9 mouse cellular contexts compared by ENCODE assay signal in genomic region chr11:113863408-113863807, GRCm38 (mm10).
DNase-seq lines count a peak whose midpoint lies in the region; ATAC-seq and TF ChIP-seq lines count a peak whose summit lies in the region.
"Had no signal": no experiment of that assay in that cellular context is flagged by ENCODE, and none has a peak within 500 bp of the region (broad histone marks: within the 10 kb centered on the region; RNA-seq: fewer than 3 reads in every experiment).

No protein-coding gene starts in this region.

- 69% methylated on average over 5 of the region's 5 CpGs for WGBS in forebrain, embryonic 10.5 days
- 70% methylated on average over 5 of the region's 5 CpGs for WGBS in forebrain, embryonic 12.5 days
- WGBS in lung, postnatal 0 days, result 69% methylated on average over 5 of the region's 5 CpGs
- 81% methylated on average over 5 of the region's 5 CpGs for WGBS in neural tube, embryonic 11.5 days

- ATAC-seq in forebrain, embryonic 12.5 days (ENCODE audit: low FRiP score), result no peak
- ATAC-seq in lung, postnatal 0 days, result no peak
- no peak for ATAC-seq in neural tube, embryonic 11.5 days (ENCODE audit: insufficient read depth, low FRiP score, low TSS enrichment)
- no peak for ATAC-seq in erythroid progenitor cell, adult 5-6 weeks (replicated peaks; ENCODE audit: low FRiP score, poor library complexity, severe bottlenecking)
- ATAC-seq in frontal cortex, adult (ENCODE audit: low TSS enrichment), result no peak

- no peak for TF ChIP-seq EP300 in lung, postnatal 0 days (IDR thresholded peaks at IDR 0.05)

- no peak overlapping the region for H3K4me3 ChIP-seq in forebrain, embryonic 10.5 days
- H3K4me3 ChIP-seq in forebrain, embryonic 12.5 days (replicated peaks), result no peak overlapping the region
- H3K4me3 ChIP-seq in lung, postnatal 0 days (ENCODE audit: low read depth, low read length), result no peak overlapping the region
- H3K4me3 ChIP-seq in neural tube, embryonic 11.5 days (ENCODE audit: low read depth, low read length), result no peak overlapping the region
- H3K4me3 ChIP-seq: midbrain, embryonic 12.5 days had no signal

- no peak overlapping the region for H3K27ac ChIP-seq in forebrain, embryonic 10.5 days
- no peak overlapping the region for H3K27ac ChIP-seq in forebrain, embryonic 12.5 days
- no peak overlapping the region for H3K27ac ChIP-seq in lung, postnatal 0 days (ENCODE audit: low read length)
- no peak overlapping the region for H3K27ac ChIP-seq in neural tube, embryonic 11.5 days (ENCODE audit: low read depth, low read length)
- H3K27ac ChIP-seq: midbrain, embryonic 12.5 days had no signal

- no peak overlapping the region for H3K4me2 ChIP-seq in forebrain, embryonic 12.5 days
- H3K4me2 ChIP-seq in lung, postnatal 0 days (replicated peaks; ENCODE audit: low read depth, low read length), result no peak overlapping the region
- H3K4me2 ChIP-seq in neural tube, embryonic 11.5 days (ENCODE audit: low read depth), result no peak overlapping the region
- H3K4me2 ChIP-seq: midbrain, embryonic 12.5 days had no signal

- H3K36me3 ChIP-seq in forebrain, embryonic 10.5 days (replicated peaks), result no peaks in the 10 kb centered on the region; the same call in 1 of the 2 replicates
- no peaks in the 10 kb centered on the region for H3K36me3 ChIP-seq in forebrain, embryonic 12.5 days (replicated peaks)
- H3K36me3 ChIP-seq in lung, postnatal 0 days (ENCODE audit: insufficient read depth, low read length), result no peaks in the 10 kb centered on the region
- H3K36me3 ChIP-seq in neural tube, embryonic 11.5 days (ENCODE audit: control insufficient read depth, insufficient read depth, low read length), result no peaks in the 10 kb centered on the region

- no peak overlapping the region for H3K9ac ChIP-seq in forebrain, embryonic 12.5 days
- H3K9ac ChIP-seq in lung, postnatal 0 days (replicated peaks; ENCODE audit: low read depth), result no peak overlapping the region
- no peak overlapping the region for H3K9ac ChIP-seq in neural tube, embryonic 11.5 days (ENCODE audit: low read length)
- H3K9ac ChIP-seq: midbrain, embryonic 12.5 days had no signal

- DNase-seq in forebrain, embryonic 10.5 days (ENCODE audit: extremely low spot score, low spot score), result peak; percentile 46
- peak; percentile 10 for DNase-seq in lung, postnatal 0 days (ENCODE audit: low spot score)
- no peak for DNase-seq in lung, adult 18-20 months
- DNase-seq in c-Kit-positive CD71-positive TER-119-positive erythroid progenitor cells, embryonic 14.5 days (ENCODE audit: low spot score), result peak; percentile 37
- DNase-seq in neural tube, embryonic 11.5 days (ENCODE audit: low spot score), result peak; percentile 55

- H3K4me1 ChIP-seq in forebrain, embryonic 10.5 days, result peaks cover 4% of the 10 kb centered on the region
- no peaks in the 10 kb centered on the region; the same call in 1 of the 2 replicates for H3K4me1 ChIP-seq in forebrain, embryonic 12.5 days
- no peaks in the 10 kb centered on the region for H3K4me1 ChIP-seq in lung, postnatal 0 days (ENCODE audit: insufficient read depth, low read depth, low read length)
- no peaks in the 10 kb centered on the region for H3K4me1 ChIP-seq in neural tube, embryonic 11.5 days (ENCODE audit: control insufficient read depth, insufficient read depth, low read length)

- peaks cover 6% of the 10 kb centered on the region; the same call in 1 of the 2 replicates for H3K27me3 ChIP-seq in forebrain, embryonic 10.5 days (ENCODE audit: poor library complexity, severe bottlenecking)
- 0 out of 2 replicates have a peak, but pooled peaks cover 4% of the 10 kb centered on the region for H3K27me3 ChIP-seq in forebrain, embryonic 12.5 days
- no peaks in the 10 kb centered on the region for H3K27me3 ChIP-seq in lung, postnatal 0 days (replicated peaks; ENCODE audit: insufficient read depth, low read length)
- no peaks in the 10 kb centered on the region for H3K27me3 ChIP-seq in neural tube, embryonic 11.5 days (ENCODE audit: control insufficient read depth, insufficient read depth, low read length)

- TF ChIP-seq CTCF in lung, postnatal 0 days (IDR thresholded peaks at IDR 0.05), result peak; percentile 68

- H3K9me3 ChIP-seq in forebrain, embryonic 10.5 days, result peaks cover 5% of the 10 kb centered on the region; the same call in 1 of the 2 replicates
- no peaks in the 10 kb centered on the region for H3K9me3 ChIP-seq in forebrain, embryonic 12.5 days
- H3K9me3 ChIP-seq in lung, postnatal 0 days (ENCODE audit: low read length), result no peaks in the 10 kb centered on the region
- no peaks in the 10 kb centered on the region for H3K9me3 ChIP-seq in neural tube, embryonic 11.5 days (ENCODE audit: control insufficient read depth, low read length)

Comparison
In these comparisons a context has a peak if more than half of its experiments do, and no peak if none do; other contexts are left out.
1. DNase-seq: peak in forebrain, embryonic 10.5 days (single experiment), lung, postnatal 0 days (single experiment), c-Kit-positive CD71-positive TER-119-positive erythroid progenitor cells, embryonic 14.5 days (single experiment) and neural tube, embryonic 11.5 days (single experiment); none in lung, adult 18-20 months (0 of 2).